Mouse (Mus musculus): ENCODE results near the gene She.
A peak's percentile ranks its signal among the peaks of the same experiment; 100 is the strongest.

Gene She

DNA sequence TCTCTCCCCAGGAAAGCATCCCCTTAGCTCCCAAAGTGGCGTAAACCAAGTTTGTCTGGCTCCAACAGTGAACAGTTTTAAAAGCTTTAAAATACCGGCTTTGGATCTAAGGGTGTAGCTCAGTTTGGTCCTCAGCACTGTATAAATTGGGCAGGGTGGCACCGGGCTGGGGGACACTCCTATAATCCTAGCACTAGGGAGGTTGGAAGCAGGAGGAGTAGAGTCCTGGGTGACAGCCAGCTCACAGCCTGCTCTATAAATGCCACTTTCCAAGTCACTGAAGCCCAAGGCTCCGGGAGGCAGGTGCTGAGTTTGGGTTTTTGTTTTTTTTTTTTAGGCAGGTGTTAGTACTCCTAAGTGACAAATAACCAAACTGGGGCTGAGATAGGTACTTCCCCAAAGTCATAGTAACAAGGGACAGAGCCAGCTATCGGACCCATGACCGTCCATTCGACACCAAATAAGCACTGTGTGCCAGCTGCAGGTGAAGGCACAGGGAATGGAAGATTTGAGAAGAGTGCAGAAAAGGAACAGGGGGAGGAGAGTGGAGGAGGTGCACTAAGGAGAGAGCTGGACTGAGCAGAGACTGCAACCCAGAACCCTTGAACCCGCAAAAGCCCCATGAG, 51.5 kb downstream of the She start:
- DNase-seq (ENCODE audit: low read depth in 1 of 2, low spot score in 2 of 2), result no peak

- DNase-seq (ENCODE audit: low read depth in 1 of 2, low spot score in 2 of 2), result no peak
Observed at GRCm38 (mm10) chr3:89883582-89884041, 52.4 kb downstream of the She start.

GRCm38 (mm10) chr3:89885766-89886165, 54.6 kb downstream of the She start:
- no peak for DNase-seq (ENCODE audit: low read depth in 1 of 2, low spot score in 2 of 2)

- no peak for DNase-seq (ENCODE audit: low read depth in 1 of 2, low spot score in 2 of 2)
Observed at GRCm38 (mm10) chr3:89887582-89888230, 56.5 kb downstream of the She start.

- DNase-seq (ENCODE audit: low read depth in 1 of 2, low spot score in 2 of 2), result no peak
Observed at GRCm38 (mm10) chr3:89889841-89890430, 58.8 kb downstream of the She start.

DNA sequence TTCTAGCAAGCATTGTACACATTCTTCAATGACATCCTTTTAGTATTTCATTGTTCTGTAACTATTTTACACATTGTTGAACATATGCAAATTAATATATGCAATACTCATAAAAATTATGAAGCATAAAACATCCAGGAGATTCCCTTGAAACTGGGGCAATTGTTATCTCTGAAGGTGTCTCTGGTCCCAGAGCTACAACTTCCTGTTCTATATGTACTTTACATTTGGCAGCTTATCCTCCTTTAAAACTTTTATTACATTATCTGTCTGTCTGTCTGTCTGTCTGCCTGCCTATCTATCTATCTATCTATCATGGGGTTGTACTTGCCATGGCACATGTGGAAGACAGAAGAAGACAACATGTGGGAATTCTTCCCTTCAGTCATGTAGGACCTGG, 60.5 kb downstream of the She start:
- DNase-seq (ENCODE audit: low read depth in 1 of 2, low spot score in 2 of 2), result no peak

GRCm38 (mm10) chr3:89892517-89893106, 61.4 kb downstream of the She start:
- DNase-seq (ENCODE audit: low read depth in 1 of 2, low spot score in 2 of 2), result peak in 1 of 2 experiments; percentile 18

DNA sequence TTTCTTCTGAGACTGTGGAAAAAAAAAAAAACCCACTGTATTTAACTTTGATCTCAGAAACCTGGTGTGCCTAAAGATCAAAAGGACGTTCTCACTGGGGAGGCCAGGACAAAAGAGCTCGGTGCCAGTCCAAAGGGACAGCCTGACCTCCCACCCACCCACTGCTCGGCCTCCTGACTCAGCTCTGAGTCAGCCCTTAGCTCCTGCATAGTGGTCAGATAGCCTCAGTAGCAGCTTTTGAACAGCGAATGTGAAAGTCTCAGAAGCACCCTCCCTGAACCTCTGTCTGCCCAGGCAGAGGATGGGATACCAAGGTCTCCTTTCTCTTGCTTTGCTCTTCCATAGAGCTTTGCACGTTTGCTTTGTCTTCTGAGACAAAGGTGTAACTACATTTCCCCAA, 65.4 kb downstream of the She start:
- no peak for DNase-seq (ENCODE audit: low read depth in 1 of 2, low spot score in 2 of 2)

DNA sequence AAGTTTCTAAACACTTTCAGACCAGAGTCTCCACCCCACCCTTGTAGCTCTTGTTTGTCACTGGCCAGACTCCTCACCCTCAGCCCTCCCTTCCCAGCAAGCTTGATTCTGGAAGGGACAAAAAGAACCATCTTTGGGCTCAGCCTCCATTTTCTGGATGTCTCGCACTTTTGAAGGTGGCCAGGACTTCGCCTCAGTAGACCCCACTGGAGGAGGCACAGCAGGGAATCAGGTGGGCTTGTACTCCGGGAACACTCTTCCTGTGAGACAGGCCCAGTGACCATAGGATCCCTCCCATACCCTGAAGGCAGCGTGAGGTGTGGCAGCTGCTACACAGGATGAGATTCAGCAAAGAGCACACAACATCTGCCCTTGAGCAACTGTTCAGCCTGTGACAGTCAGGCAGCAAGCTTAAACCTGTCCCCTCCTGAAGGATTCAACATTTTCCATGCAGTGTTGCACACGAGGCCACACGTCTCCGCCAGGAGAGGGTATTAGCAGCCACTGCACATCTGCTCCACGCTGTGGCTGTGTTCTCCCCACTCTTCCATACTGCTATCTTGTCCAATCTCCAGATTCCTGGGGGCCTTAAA, 66.1 kb downstream of the She start:
- DNase-seq (ENCODE audit: low read depth in 1 of 2, low spot score in 2 of 2), result no peak

GRCm38 (mm10) chr3:89898011-89898410, 66.8 kb downstream of the She start:
- DNase-seq (ENCODE audit: low read depth in 1 of 2, low spot score in 2 of 2), result no peak

GRCm38 (mm10) chr3:89898870-89899510, 67.8 kb downstream of the She start:
- no peak for DNase-seq (ENCODE audit: low read depth in 1 of 2, low spot score in 2 of 2)

DNA sequence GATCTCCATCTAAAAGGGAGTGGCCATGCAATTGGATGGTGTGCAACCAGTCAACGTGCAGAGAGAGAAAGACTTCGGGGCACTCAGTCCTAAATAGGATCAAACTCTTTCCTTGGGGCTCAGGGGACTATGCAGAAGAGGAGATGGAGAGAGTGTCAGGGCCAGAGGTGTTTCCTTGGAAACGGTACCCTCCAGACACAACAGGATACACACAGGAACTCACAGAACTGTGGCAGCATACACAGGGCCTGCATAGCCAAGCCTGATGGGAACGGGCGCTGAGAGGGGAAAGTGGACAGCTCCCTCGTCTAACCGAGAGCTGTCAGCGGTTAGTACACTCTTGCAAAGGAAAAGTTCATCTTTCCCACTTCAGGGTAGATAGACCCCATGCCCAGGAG, 68.3 kb downstream of the She start:
- DNase-seq (ENCODE audit: low read depth in 1 of 2, low spot score in 2 of 2), result no peak

GRCm38 (mm10) chr3:89907846-89908245, 76.7 kb downstream of the She start:
- DNase-seq (ENCODE audit: low read depth in 1 of 2, low spot score in 2 of 2), result no peak

Data from monocyte, adult 2 months (primary cell).